Mouse (Mus musculus): ENCODE results near the gene Krt12.

DNA sequence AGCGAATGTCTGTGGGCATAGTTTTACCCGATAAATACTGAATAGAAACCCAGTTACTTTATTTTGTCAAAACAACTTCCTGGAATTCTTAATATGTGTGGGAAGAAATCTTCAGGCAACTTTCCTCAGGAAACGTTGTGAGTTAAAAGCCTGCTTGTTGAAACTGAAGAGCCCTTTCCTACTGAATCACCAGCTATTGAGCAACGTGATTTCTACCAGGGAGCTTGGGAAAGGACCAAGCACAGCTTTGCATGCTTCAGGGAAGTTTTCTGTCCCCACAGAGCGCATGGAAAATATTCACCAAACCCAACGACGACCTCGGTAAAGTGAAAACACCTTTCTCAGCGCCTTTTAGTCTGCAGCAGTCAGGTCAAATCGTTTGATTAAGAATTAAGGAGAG, 15.9 kb downstream of the Krt12 start:
- TF ChIP-seq CTCF (IDR thresholded peaks at IDR 0.05; ENCODE audit: low read depth, low read length) (no peak), POLR2A (IDR thresholded peaks at IDR 0.05; ENCODE audit: borderline replicate concordance, low read depth, low read length) (no peak)

Measured in bone marrow macrophage, adult 2 months (primary cell).